Mouse (Mus musculus) neural tube, embryonic 15.5 days (tissue): ENCODE results near the gene Xrcc5. TPM values are rescaled to one million over a fixed set of nuclear protein-coding genes. Genes with fewer than 3 reads are reported as not detected.
A peak's percentile ranks its signal among the peaks of the same experiment; 100 is the strongest.

ENCODE experiments used
- ATAC-seq: fragments of 200-750 bp; cut with Nextera tagmentation; 2 replicates; pipeline ENCODE4 v1.8.0; 2017; ENCODE audit warnings: mild to moderate bottlenecking, moderate TSS enrichment, moderate library complexity; ENCODE audit not compliant: low FRiP score
- H3K27ac ChIP-seq: fragments of 300-500 bp; sonication (generic); replicated peaks from 2 replicates; pipeline ENCODE4 v1.5.1; 2015; ENCODE audit warnings: mild to moderate bottlenecking, inconsistent platforms
- H3K27me3 ChIP-seq: fragments of 300-500 bp; sonication (generic); replicated peaks from 2 replicates; pipeline ENCODE4 v1.6.1; 2015; ENCODE audit warnings: inconsistent platforms
- H3K36me3 ChIP-seq: fragments of 300-500 bp; sonication (generic); 2 replicates; pipeline ENCODE4 v1.6.1; 2015; ENCODE audit warnings: inconsistent platforms
- H3K4me1 ChIP-seq: fragments of 300-500 bp; sonication (generic); 2 replicates; pipeline ENCODE4 v1.6.1; 2015; ENCODE audit warnings: inconsistent platforms
- H3K4me2 ChIP-seq: fragments of 300-500 bp; sonication (generic); 2 replicates; pipeline ENCODE4 v1.6.1; 2015; ENCODE audit warnings: inconsistent platforms, mild to moderate bottlenecking, moderate library complexity
- H3K4me3 ChIP-seq: fragments of 300-500 bp; sonication (generic); replicated peaks from 2 replicates; pipeline ENCODE4 v1.5.1; 2015; ENCODE audit warnings: mild to moderate bottlenecking, inconsistent platforms
- H3K9ac ChIP-seq: fragments of 300-500 bp; sonication (generic); replicated peaks from 2 replicates; pipeline ENCODE4 v1.6.1; 2015; ENCODE audit warnings: mild to moderate bottlenecking, inconsistent platforms
- H3K9me3 ChIP-seq: fragments of 300-500 bp; sonication (generic); replicated peaks from 2 replicates; pipeline ENCODE4 v1.6.1; 2016; ENCODE audit warnings: inconsistent platforms
- WGBS: fragments of 180-500 bp; shearing (Covaris S2); methylation state at CpG from one replicate; pipeline ENCODE4 v1.1.7; 2015; ENCODE audit warnings: mixed read lengths; 5-methylcytosine and 5-hydroxymethylcytosine counted together
- polyA plus RNA-seq: library from polyadenylated mRNA; unstranded; fragments of >200 nt; fragmentation: Nextera tagmentation; extraction: Ambion mirVana; gene quantifications from 2 replicates; pipeline ENCODE4 v1.2.1, GENCODE M21; 2015

Gene Xrcc5
- 15.1 and 27.7 TPM in 2 replicates for polyA plus RNA-seq

DNA sequence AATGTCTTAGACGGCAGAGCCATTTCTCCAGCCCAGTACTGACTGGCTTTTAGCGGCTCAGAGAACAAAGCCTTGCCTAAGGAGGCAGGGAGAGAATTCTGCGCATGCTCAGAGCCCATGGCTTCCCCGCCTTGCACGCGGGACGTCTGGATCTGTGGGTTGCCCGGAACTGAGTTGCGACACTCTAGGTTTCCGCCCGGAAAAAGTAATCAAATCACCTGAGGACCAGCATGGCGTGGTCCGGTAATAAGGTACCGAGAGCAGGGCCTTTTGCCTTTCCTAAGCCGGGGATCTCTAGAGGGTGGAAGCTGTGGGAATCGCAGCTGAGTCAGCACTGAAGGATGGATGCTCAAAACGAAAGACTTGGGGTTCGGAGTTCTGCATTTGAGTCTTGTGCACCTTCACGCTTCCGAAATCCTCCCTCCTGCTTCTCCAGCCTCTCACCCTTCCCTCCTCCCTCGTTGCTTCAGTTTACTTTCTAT, at the start of gene Xrcc5:
TSS of gene Xrcc5 (plus strand) at position 105 of the 482 bp plus-strand sequence.
- H3K4me1 ChIP-seq, result peaks cover 11% of the 10 kb centered on the region
- no peaks in the 10 kb centered on the region for H3K27me3 ChIP-seq
- peak within 1 kb of the TSS; percentile 60 for H3K4me3 ChIP-seq
- peak within 1 kb of the TSS; percentile 91 for H3K27ac ChIP-seq
- H3K36me3 ChIP-seq, result no peaks in the 10 kb centered on the region
- H3K9ac ChIP-seq, result peak within 1 kb of the TSS; percentile 68
- peak; percentile 99 for ATAC-seq
- WGBS, result under 1% methylated on average over 21 of the region's 21 CpGs
- H3K4me2 ChIP-seq, result peak within 1 kb of the TSS; percentile 67
- H3K9me3 ChIP-seq, result no peaks in the 10 kb centered on the region

DNA sequence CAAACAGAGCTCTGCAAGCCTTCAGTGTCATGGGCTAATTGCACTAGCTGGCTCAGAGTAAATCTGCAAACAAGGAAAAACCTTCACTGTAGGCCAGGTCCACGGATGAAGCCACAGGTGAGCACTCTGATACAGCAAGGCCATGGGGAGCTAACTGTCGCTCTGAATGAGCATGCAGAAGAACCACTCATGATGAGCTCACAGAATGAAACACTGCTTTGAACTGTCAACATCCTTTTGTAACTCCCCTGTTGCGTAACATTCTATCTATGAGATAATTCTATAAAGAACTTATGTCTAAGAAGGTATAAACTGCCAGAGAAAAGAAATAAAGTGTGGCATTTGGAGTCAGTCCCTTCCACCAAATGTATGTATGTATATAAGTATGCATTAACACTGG, 44.1 kb upstream of the Xrcc5 start:
- Histone ChIP-seq H3K4me1 (no peaks in the 10 kb centered on the region), H3K4me2 (no peak overlapping the region), H3K27me3 (no peaks in the 10 kb centered on the region), H3K4me3 (no peak overlapping the region), H3K36me3 (peaks cover 16% of the 10 kb centered on the region), H3K9ac (no peak overlapping the region), H3K9me3 (no peaks in the 10 kb centered on the region), H3K27ac (no peak overlapping the region)
- 97% methylated on average over 3 of the region's 3 CpGs for WGBS
- no peak for ATAC-seq

DNA sequence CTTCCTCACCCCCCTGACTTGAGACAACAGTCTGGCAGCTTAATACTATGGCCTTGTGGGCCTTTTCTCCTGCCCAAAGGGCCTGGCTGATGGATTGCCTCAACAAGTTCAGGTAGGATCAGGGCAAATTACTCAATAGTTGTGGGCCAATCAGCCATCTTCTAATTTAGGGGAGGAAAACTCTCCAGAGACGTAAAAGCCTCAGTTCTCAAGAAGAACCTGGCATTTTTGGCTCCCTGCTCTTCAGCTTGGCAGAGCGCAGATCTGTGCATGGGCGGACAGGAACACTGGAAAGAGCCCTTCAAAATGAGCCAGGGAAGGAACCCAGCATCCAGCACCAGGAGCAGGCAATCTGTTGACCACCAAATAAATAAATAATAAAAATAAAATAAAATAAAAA, 29.1 kb upstream of the Xrcc5 start:
- no peaks in the 10 kb centered on the region for H3K27me3 ChIP-seq
- ATAC-seq, result no peak
- H3K4me3 ChIP-seq, result no peak overlapping the region
- H3K9ac ChIP-seq, result no peak overlapping the region
- no peaks in the 10 kb centered on the region for H3K4me1 ChIP-seq
- WGBS, result 92% methylated on average over 3 of the region's 3 CpGs
- no peak overlapping the region for H3K4me2 ChIP-seq
- no peak overlapping the region for H3K27ac ChIP-seq
- peaks cover 5% of the 10 kb centered on the region; the same call in 1 of the 2 replicates for H3K36me3 ChIP-seq
- H3K9me3 ChIP-seq, result no peaks in the 10 kb centered on the region

DNA sequence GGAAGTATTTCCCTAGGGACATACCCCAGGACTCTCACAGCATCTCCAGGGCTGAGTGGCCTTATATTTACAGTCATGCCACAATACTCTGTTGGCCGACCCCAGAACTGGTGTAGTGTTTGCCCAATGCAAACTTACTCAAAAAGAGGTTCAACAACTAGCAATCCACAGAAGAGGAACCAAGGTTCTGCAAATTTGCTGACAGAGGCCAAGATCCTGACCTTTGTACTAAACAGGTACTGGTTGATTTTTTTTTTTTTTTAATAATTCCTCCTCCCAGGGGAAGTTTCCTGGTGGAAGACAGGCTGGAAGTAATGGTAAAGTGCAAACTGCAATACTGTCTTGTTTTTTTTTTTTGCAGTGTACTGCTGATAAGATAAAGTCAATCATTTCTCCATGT, 24.6 kb upstream of the Xrcc5 start:
- 83% methylated on average over 1 of the region's 1 CpGs for WGBS
- no peaks in the 10 kb centered on the region for H3K27me3 ChIP-seq
- H3K36me3 ChIP-seq, result no peaks in the 10 kb centered on the region
- no peak for ATAC-seq
- no peak overlapping the region for H3K4me2 ChIP-seq
- H3K27ac ChIP-seq, result no peak overlapping the region
- H3K9ac ChIP-seq, result no peak overlapping the region
- no peaks in the 10 kb centered on the region for H3K9me3 ChIP-seq
- H3K4me3 ChIP-seq, result no peak overlapping the region
- H3K4me1 ChIP-seq, result peaks cover 28% of the 10 kb centered on the region

DNA sequence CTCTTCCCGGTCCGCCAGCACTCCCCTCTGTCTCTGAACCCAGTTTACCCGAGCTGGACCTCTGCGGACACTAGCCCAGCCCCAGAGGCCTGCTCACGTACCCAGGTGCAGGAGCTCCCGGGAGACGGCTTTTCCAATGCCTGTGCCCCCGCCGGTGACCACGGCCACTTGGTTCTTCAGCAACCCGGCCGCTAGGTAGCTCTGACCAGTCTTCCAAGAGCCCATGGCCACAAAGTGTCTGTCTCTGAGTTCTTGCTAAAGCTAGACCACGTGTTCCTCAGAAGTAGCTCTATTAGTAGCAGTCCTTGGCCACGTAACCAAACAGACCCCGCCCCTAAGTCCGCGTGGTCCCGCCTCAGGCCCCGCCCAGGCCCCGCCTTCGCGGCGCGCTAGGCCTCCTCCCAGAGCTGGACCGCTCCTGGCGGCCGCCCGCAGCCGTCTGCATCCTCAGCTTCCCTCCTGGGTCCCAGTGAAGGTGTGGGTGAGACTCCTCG, 23.2 kb upstream of the Xrcc5 start, which contains the start of the genes Pecr and Tmem169:
TSS of gene Pecr (minus strand) at position 323 of the 494 bp plus-strand sequence.
TSS of gene Tmem169 (plus strand) at position 378 of the 494 bp plus-strand sequence.
- peak; percentile 99 for ATAC-seq
- peak within 1 kb of the TSS; percentile 86 for H3K27ac ChIP-seq
- no peaks in the 10 kb centered on the region for H3K36me3 ChIP-seq
- H3K27me3 ChIP-seq, result no peaks in the 10 kb centered on the region
- peak within 1 kb of the TSS; percentile 80 for H3K9ac ChIP-seq
- WGBS, result under 1% methylated on average over 30 of the region's 30 CpGs
- H3K4me3 ChIP-seq, result peak within 1 kb of the TSS; percentile 55
- H3K4me1 ChIP-seq, result peaks cover 28% of the 10 kb centered on the region
- no peaks in the 10 kb centered on the region for H3K9me3 ChIP-seq
- peak within 1 kb of the TSS; percentile 97 for H3K4me2 ChIP-seq

DNA sequence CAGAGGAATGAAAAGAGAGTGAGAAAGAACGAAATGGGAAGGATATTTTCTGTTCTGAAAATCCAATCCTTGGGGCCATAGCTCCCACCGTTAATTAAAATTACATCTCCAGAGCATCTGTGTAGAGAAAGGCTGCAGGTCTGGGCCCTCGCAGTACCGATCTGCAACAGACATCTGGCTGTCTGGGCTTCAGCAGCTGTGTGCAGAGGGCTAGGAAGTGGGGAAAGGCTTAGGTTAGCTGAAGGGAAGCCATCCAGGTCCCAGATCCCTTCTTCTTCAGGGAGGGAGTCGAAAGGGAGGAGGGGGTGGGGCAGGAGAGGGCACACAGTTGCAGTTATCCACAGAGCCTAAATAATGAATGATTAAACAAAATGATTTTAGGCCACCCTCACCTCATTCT, 22.7 kb upstream of the Xrcc5 start:
- peak overlapping the region; percentile 80 for H3K9ac ChIP-seq
- peak overlapping the region; percentile 97 for H3K4me2 ChIP-seq
- WGBS, result 3% methylated on average over 5 of the region's 5 CpGs
- H3K9me3 ChIP-seq, result no peaks in the 10 kb centered on the region
- no peaks in the 10 kb centered on the region for H3K27me3 ChIP-seq
- H3K27ac ChIP-seq, result peak overlapping the region; percentile 86
- peaks cover 28% of the 10 kb centered on the region for H3K4me1 ChIP-seq
- ATAC-seq, result peak; percentile 76
- H3K4me3 ChIP-seq, result peak overlapping the region; percentile 55
- H3K36me3 ChIP-seq, result no peaks in the 10 kb centered on the region

DNA sequence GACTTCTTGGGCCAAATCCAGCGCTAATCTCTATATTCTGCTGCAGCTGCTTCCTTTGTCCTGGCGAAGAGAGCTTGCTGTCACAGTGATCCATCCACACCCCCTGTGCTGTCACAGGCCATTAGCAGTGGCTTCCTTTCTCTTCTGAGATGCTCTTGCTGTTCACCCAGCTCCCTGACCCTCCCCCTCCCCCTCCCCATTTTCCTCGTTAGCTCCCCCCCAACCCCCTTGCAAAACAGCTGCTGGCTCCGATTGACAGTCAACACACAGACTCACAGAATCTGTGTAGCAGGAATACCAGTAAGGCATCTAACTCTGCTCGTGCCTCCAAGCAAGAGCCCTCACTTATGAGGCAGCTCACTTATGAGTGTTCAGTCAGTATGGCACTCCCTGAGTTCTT, 20.3 kb upstream of the Xrcc5 start:
- Histone ChIP-seq H3K4me1 (peaks cover 28% of the 10 kb centered on the region), H3K4me3 (no peak overlapping the region), H3K27ac (peak overlapping the region; percentile 86), H3K27me3 (no peaks in the 10 kb centered on the region), H3K9ac (0 out of 2 replicates have a peak overlapping the region, but pooled peaks have one; percentile 4), H3K4me2 (peak overlapping the region; percentile 97), H3K9me3 (no peaks in the 10 kb centered on the region; the same call in 1 of the 2 replicates), H3K36me3 (no peaks in the 10 kb centered on the region)
- WGBS, result 15% methylated on average over 5 of the region's 5 CpGs
- ATAC-seq, result no peak

DNA sequence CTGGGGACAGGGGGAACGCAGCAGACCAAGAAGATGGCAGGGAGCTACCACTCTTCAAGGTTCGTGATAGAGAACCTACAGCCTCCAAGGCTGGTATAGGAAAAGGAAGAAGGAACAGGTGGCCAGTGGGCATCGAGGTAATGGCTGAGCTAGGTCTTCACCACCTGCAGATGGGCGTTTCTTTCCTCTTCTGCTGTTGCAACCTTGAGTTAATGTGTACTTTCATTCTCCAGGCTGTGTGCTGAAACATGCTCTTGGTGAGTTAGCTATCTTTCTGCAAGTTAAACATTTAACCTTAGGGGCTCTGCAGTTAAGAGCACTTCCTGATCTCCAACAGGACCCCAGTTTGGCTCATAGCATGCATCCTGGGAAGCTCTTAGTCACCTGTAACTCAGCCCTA, 19.3 kb upstream of the Xrcc5 start:
- no peak for ATAC-seq
- H3K4me2 ChIP-seq, result no peak overlapping the region
- no peak overlapping the region for H3K4me3 ChIP-seq
- no peaks in the 10 kb centered on the region for H3K36me3 ChIP-seq
- H3K27me3 ChIP-seq, result no peaks in the 10 kb centered on the region
- WGBS, result 88% methylated on average over 4 of the region's 4 CpGs
- no peaks in the 10 kb centered on the region; the same call in 1 of the 2 replicates for H3K9me3 ChIP-seq
- no peak overlapping the region for H3K9ac ChIP-seq
- H3K4me1 ChIP-seq, result peaks cover 28% of the 10 kb centered on the region
- H3K27ac ChIP-seq, result no peak overlapping the region

DNA sequence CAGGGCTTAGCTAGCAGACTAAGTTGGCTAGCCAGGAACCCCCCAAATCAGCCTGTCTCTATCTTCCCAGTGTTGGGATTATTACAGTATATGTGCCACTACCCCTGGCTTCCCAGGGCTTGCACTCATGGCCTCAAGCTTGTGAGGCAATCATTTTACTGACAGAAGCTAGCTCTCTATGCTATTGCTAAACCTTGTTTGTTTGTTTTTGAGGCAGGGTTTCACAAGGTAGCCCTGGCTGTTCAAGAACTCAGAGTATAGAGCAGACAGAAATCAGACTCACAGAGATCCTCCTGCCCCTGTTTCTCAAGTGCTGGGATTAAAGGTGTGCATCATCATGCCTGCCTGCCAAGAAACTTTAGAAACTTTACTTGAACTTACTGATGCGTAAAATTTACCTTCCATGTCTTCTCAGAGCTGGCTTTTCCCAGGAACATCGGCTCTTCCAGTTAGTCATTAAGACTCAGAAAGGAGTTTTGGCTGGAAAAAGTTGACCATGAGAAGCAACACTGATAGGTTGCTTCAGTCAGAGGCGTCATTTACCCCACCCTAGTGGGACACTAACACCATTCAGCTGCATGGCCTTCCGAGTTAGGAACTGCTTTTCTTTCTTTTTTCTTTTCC, 18.6 kb upstream of the Xrcc5 start:
- Histone ChIP-seq H3K27me3 (no peaks in the 10 kb centered on the region), H3K36me3 (no peaks in the 10 kb centered on the region), H3K4me2 (no peak overlapping the region), H3K4me1 (peaks cover 28% of the 10 kb centered on the region), H3K9ac (no peak overlapping the region), H3K27ac (no peak overlapping the region), H3K4me3 (no peak overlapping the region), H3K9me3 (no peaks in the 10 kb centered on the region; the same call in 1 of the 2 replicates)
- 90% methylated on average over 4 of the region's 4 CpGs for WGBS
- ATAC-seq, result no peak

DNA sequence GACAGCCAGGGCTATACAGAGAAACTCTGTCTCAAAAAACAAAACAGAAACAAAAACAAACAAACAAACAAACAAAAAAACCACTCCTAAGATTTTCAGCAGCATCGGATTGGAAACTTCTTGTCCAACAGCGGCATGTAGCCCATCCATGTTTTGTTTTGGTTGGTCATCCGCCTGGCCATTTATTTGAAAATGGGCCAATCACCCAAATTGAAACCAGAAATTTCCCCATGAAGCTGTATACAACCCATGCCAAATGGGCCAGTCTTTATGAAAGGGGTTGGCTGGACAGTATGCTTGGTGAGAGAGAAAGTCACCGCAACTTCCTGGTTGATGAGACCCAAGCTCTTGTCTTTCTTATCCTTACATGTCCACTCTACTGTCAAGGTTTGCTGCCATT, 16.3 kb upstream of the Xrcc5 start:
- WGBS, result 97% methylated on average over 4 of the region's 4 CpGs
- H3K36me3 ChIP-seq, result peaks cover 8% of the 10 kb centered on the region
- H3K27ac ChIP-seq, result no peak overlapping the region
- H3K9me3 ChIP-seq, result no peaks in the 10 kb centered on the region; the same call in 1 of the 2 replicates
- H3K4me2 ChIP-seq, result no peak overlapping the region
- H3K9ac ChIP-seq, result no peak overlapping the region
- H3K4me1 ChIP-seq, result peaks cover 15% of the 10 kb centered on the region
- no peak overlapping the region for H3K4me3 ChIP-seq
- H3K27me3 ChIP-seq, result no peaks in the 10 kb centered on the region
- no peak for ATAC-seq

DNA sequence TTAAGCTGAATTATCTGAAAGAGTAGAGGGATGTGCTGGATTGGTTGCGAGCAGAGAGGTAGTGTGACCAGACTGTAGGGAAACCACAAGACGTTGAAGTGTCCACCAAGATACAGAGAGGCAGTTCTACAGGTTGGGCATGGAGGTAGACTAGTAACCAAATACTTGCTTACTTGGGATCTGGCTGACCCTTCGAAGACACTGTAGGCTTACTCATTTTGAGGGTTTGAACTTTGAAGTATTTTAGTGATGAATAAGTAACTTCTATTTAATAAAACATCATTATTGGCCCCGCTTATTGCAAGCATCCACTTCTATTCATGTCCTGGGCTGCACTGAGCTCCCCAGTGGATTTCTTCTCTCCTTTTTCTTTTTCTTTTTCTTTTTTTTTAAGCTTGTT, 15.8 kb upstream of the Xrcc5 start:
- H3K9me3 ChIP-seq, result no peaks in the 10 kb centered on the region; the same call in 1 of the 2 replicates
- H3K4me3 ChIP-seq, result no peak overlapping the region
- no peak overlapping the region for H3K4me2 ChIP-seq
- H3K4me1 ChIP-seq, result peaks cover 9% of the 10 kb centered on the region
- H3K27me3 ChIP-seq, result no peaks in the 10 kb centered on the region
- no peak overlapping the region for H3K27ac ChIP-seq
- H3K36me3 ChIP-seq, result peaks cover 8% of the 10 kb centered on the region
- no peak for ATAC-seq
- H3K9ac ChIP-seq, result no peak overlapping the region
- WGBS, result 96% methylated on average over 4 of the region's 4 CpGs

DNA sequence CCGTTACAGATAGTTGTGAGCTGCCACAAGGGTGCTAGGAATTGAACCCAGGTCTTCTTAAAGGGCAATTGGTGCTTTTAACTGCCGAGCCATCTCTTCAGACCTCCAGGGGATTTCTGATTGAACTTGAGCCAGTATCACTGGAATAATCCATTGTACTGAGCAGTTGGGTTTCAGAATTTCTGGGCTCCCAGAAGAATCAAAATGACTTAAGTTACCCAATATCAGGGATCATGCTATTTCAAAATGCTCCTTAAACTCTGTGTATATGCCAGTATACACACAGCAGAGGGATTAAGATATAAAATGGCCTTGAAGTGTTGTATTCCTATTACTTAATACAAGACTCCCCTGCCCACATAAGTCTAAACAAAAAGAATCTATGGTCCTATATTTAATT, 15.3 kb upstream of the Xrcc5 start:
- no peak overlapping the region for H3K9ac ChIP-seq
- peaks cover 8% of the 10 kb centered on the region for H3K36me3 ChIP-seq
- peaks cover 4% of the 10 kb centered on the region for H3K4me1 ChIP-seq
- no peaks in the 10 kb centered on the region for H3K27me3 ChIP-seq
- 88% methylated on average over 2 of the region's 2 CpGs for WGBS
- no peak overlapping the region for H3K27ac ChIP-seq
- no peak for ATAC-seq
- H3K9me3 ChIP-seq, result no peaks in the 10 kb centered on the region; the same call in 1 of the 2 replicates
- H3K4me2 ChIP-seq, result no peak overlapping the region
- H3K4me3 ChIP-seq, result no peak overlapping the region
